Mouse (Mus musculus): Measurements from ENCODE around the gene Adgrl1. TPM values are rescaled to one million over a fixed set of nuclear protein-coding genes. Genes with fewer than 3 reads are reported as not detected.
A peak's percentile ranks its signal among the peaks of the same experiment; 100 is the strongest.

Adgrl1 gene
- 17.8 and 18.8 TPM in 2 replicates for polyA plus RNA-seq (2015; fragmentation: Nextera tagmentation; extraction: Ambion mirVana)

DNA sequence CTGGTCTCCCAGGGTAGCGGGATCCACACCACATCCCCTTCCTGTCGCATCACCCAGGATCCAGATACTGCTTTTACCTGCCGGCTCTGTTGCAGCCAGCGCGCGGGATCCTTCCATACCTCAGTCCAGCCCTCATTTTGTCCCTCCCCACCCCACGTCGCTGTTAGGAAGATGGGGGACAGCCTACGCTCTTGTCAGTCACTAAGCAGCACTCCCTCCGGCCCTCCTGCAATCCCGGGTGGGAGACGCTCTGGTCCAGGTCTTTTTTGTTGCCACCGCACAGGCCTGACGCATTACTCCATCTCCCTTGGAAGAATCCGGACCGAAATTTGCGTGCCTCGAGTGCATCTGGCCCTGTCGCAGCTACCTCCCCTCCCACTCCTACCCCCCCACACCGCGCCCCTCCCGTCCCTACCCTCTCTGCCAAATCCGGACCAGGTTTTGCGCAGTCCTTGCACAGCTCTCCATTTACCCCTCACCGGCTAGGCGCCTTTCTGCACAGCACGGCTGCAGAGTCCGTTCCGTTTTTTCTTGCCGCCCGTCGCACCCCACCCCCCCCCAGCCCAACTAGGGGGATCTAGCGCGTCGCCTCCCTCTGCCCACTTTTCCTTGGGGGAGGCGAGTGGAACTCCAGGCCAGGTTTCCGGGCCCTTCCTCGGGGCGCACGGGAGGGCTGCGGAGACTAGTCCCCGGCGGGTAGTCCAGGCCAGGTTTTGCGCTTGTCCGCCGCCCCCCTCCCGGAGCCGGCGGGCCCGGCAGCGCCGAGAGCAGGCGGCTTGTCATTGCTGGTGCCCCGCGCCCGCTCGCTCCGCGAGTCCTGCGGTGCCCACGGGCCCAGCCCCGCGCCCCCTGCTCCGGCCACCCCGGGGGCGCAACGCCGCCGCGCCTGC, at the start of gene Adgrl1:
Adgrl1 (plus strand) TSS at position 743 of the 890 bp plus-strand sequence.
- Histone ChIP-seq H3K27ac (peak within 1 kb of the TSS; percentile 98), H3K27me3 (peaks cover 20% of the 10 kb centered on the region), H3K36me3 (no peaks in the 10 kb centered on the region), H3K4me3 (replicated peaks) (peak within 1 kb of the TSS; percentile 97), H3K4me2 (peak within 1 kb of the TSS; percentile 92), H3K4me1 (peaks cover 61% of the 10 kb centered on the region), H3K9me3 (replicated peaks) (no peaks in the 10 kb centered on the region), H3K9ac (peak within 1 kb of the TSS; percentile 84)
- WGBS, result under 1% methylated on average over 70 of the region's 70 CpGs
- ATAC-seq (replicated peaks; ENCODE audit: low FRiP score), result peak; percentile 88

DNA sequence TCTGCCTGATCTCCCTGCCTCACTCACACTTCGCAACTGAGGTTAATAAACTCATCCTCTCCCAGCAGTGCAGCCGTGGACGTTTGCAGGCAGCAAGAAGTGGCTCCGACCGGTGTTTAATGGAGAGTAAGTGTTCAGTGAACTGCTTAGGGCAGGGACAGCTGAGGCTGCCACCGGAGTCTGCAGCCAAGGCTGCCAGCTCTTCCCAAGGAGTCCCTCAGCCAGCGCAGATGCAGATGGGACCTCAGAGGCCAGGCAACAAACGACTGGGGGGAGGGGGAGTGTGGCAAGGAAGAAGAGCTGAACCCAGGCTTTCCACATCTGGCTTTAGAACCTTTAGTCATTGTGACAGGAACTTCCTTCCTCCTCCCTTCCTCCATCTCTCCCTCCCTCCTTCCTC, 47.6 kb upstream of the Adgrl1 start:
- 0 out of 2 replicates have a peak overlapping the region, but pooled peaks have one; percentile 12 for H3K4me2 ChIP-seq
- no peak overlapping the region for H3K4me3 ChIP-seq (replicated peaks)
- H3K27me3 ChIP-seq, result no peaks in the 10 kb centered on the region
- H3K27ac ChIP-seq, result no peak overlapping the region
- H3K36me3 ChIP-seq, result no peaks in the 10 kb centered on the region
- H3K9ac ChIP-seq, result no peak overlapping the region
- ATAC-seq (replicated peaks; ENCODE audit: low FRiP score), result no peak
- 12% methylated on average over 8 of the region's 8 CpGs for WGBS
- 0 out of 2 replicates have a peak, but pooled peaks cover 5% of the 10 kb centered on the region for H3K9me3 ChIP-seq (replicated peaks)
- peaks cover 6% of the 10 kb centered on the region for H3K4me1 ChIP-seq

DNA sequence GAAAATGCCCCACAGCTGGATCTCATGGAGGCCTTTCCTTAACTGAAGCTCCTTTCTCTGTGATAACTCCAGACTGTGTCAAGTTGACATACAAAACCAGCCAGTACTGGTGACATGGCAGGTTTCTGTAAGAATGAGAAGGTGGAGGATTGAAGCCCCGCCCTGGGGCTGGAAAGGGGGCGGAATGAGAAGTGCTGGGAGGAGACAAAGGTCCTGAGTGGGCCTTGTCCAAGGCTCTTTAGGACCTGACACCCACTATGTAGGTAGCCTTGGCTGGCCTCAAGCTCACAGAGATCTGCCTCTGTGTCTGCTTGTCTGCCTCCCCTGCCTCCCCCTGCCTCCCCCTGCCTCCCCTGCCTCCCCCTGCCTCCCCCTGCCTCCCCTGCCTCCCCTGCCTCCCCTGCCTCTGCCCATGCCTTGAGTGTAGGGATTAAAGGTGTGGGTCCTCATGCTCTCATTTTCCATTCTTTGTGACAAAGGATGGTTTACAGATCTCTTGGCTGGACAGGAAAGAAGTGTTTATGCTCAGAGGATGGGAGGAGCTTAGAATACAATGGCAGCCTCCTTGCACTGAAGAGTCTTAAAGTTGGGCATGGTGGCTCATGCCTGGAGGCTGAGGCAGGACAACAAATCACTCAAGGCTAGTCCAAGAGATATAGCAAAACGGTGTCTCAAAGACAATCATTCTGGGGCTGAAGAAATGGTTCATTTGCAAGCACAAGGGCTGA, 46.4 kb upstream of the Adgrl1 start:
- Histone ChIP-seq H3K4me1 (peaks cover 6% of the 10 kb centered on the region), H3K9ac (no peak overlapping the region), H3K4me3 (replicated peaks) (no peak overlapping the region), H3K27ac (no peak overlapping the region), H3K27me3 (no peaks in the 10 kb centered on the region), H3K36me3 (no peaks in the 10 kb centered on the region), H3K4me2 (no peak overlapping the region), H3K9me3 (replicated peaks) (no peaks in the 10 kb centered on the region)
- no peak for ATAC-seq (replicated peaks; ENCODE audit: low FRiP score)
- whole genome bisulfite sequencing, result 73% methylated on average over 3 of the region's 3 CpGs

DNA sequence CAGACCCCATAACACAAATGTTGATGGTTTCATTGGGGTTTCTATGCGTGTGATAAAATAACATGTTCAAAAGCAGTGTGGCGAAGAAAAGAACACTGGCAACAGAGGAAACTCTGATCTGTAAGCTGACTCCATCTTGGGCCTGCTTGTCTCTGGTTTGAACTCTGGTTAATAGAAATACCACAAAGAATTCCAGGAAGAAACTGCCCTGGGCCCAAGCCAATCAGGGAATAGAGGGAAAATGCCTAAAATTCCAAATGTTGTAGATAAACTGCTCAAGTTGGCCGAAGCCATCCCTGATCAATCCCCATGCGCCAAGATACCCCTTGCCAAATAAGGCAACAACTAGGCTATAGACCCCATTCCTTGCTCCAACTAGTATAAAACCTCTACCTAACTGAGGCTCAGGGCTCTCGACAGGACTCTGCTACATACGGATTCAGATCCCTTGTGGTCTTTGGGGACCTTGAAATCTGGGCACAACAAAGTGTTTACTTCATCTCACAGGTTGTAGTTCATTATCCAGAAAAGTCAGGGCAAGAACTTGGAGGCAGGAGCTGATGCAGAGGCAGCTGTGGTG, 43.3 kb upstream of the Adgrl1 start:
- 81% methylated on average over 6 of the region's 6 CpGs for WGBS
- no peak for ATAC-seq (replicated peaks; ENCODE audit: low FRiP score)
- peaks cover 6% of the 10 kb centered on the region for H3K4me1 ChIP-seq
- no peak overlapping the region for H3K4me3 ChIP-seq (replicated peaks)
- H3K9me3 ChIP-seq (replicated peaks), result no peaks in the 10 kb centered on the region
- H3K36me3 ChIP-seq, result no peaks in the 10 kb centered on the region
- H3K27ac ChIP-seq, result no peak overlapping the region
- no peak overlapping the region for H3K9ac ChIP-seq
- H3K27me3 ChIP-seq, result no peaks in the 10 kb centered on the region
- H3K4me2 ChIP-seq, result no peak overlapping the region

DNA sequence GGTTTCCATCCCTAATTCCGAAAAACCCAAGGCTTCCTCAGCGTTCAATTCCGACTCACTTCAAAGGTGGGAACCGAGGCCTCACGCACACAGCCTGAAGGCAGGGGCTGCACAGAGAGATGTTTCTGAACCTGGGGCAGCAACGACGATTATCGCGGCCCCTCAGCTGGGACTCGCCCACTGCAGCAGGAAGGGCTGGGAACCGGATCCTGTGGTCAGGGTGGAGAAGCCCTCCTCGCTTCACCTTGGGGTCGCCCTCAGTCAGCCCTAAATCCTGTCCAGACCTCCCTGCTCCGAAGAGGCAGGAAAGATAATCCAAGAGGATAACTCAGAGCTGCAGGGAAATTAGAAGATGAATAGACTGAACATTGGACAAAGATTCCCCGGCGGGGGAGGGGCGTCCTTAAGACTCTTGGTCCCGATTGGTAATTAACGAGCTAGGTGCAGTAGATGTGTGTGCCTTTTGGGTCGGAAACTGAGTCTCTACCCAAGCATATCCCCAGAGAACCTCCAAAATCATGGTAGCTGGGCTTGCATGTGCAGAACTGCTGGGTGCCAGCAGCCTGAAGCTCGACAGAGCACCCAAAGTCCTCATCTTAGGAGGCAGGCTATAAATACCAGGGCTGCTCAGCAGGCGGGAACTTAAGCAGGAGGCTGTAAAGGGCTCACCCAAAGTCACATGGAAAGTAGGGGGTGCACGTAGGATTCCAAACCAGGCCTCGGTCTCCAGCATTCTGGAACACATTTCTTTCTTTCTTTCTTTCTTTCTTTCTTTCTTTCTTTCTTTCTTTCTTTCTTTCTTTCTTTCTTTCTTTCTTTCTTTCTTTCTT, 37.3 kb upstream of the Adgrl1 start:
- peak; percentile 49 for ATAC-seq (replicated peaks; ENCODE audit: low FRiP score)
- 5% methylated on average over 24 of the region's 24 CpGs for WGBS
- H3K27me3 ChIP-seq, result no peaks in the 10 kb centered on the region
- H3K4me3 ChIP-seq (replicated peaks), result peak overlapping the region; percentile 36
- no peak overlapping the region for H3K9ac ChIP-seq
- no peaks in the 10 kb centered on the region for H3K36me3 ChIP-seq
- H3K4me1 ChIP-seq, result peaks cover 9% of the 10 kb centered on the region
- H3K27ac ChIP-seq, result no peak overlapping the region
- H3K4me2 ChIP-seq, result peak overlapping the region; percentile 64
- no peaks in the 10 kb centered on the region for H3K9me3 ChIP-seq (replicated peaks)

DNA sequence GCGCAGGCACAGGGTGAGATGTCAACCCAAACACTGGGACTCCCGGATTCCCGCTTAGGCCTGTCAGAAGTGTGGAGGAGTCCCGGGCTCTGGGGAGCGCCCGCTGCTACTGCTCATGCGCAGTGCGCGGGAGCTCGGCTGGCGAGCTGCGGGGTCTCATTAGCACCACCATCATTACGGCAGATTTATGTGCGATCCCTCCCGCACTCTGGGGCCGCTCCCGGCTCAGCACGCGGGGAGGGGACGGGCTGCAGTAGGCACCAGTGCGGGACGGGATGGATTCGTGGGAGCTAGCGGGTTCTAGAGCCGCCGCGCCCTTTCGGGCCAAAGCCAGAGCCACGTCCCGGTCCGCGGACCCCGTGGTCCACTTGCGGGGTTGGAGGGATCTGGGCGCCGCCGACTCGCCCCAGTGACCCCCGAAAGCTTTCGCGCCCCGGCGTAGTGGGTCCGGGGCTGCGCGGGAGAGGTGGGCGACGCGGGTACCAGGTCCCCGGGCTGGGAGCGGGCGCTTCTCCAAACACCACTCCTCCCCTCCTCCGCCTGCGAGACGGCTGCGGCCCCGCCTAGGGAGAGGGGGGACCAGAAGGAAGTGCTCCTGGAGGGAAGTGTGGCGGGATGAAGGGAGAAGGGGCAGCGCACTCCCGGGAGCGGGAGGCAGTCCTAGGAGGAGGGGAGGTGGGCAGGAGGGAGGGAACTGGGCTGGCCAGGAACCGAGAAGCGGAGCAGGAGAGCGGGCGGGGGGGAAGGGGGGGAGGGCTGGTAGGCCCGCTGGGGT, 24.8 kb upstream of the Adgrl1 start:
- under 1% methylated on average over 64 of the region's 66 CpGs for WGBS
- Histone ChIP-seq H3K4me1 (peaks cover 25% of the 10 kb centered on the region), H3K36me3 (no peaks in the 10 kb centered on the region), H3K4me2 (peak overlapping the region; percentile 99), H3K9ac (peak overlapping the region; percentile 70), H3K27ac (peak overlapping the region; percentile 70), H3K4me3 (replicated peaks) (peak overlapping the region; percentile 71), H3K27me3 (peaks cover 22% of the 10 kb centered on the region), H3K9me3 (replicated peaks) (no peaks in the 10 kb centered on the region)
- ATAC-seq (replicated peaks; ENCODE audit: low FRiP score), result peak; percentile 88

DNA sequence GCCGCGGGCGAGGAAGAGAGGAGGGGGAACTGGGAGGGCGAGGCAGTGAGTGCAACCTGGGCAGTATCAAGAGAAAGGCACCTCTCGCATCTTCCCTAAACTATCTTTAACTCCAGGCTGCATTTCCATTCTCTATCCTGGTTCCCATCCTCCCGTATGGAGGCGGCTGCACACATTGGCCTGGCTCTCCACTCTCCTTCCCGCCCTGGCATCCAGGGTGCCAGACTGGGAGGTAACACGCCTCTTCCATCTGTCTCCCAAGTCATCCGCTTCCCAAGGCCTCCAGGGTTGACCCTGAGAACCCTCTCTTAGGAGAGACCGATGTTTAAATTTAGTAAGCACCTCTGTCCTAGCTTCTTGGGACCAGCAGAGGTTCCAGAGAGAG, 24.3 kb upstream of the Adgrl1 start:
- Histone ChIP-seq H3K27me3 (peaks cover 22% of the 10 kb centered on the region), H3K36me3 (no peaks in the 10 kb centered on the region), H3K9ac (peak overlapping the region; percentile 70), H3K4me3 (replicated peaks) (peak overlapping the region; percentile 71), H3K27ac (peak overlapping the region; percentile 70), H3K4me1 (peaks cover 25% of the 10 kb centered on the region), H3K4me2 (peak overlapping the region; percentile 99), H3K9me3 (replicated peaks) (no peaks in the 10 kb centered on the region)
- WGBS, result 0% methylated on average over 10 of the region's 11 CpGs
- peak; percentile 28; the same call in 1 of the 2 replicates for ATAC-seq (replicated peaks; ENCODE audit: low FRiP score)

DNA sequence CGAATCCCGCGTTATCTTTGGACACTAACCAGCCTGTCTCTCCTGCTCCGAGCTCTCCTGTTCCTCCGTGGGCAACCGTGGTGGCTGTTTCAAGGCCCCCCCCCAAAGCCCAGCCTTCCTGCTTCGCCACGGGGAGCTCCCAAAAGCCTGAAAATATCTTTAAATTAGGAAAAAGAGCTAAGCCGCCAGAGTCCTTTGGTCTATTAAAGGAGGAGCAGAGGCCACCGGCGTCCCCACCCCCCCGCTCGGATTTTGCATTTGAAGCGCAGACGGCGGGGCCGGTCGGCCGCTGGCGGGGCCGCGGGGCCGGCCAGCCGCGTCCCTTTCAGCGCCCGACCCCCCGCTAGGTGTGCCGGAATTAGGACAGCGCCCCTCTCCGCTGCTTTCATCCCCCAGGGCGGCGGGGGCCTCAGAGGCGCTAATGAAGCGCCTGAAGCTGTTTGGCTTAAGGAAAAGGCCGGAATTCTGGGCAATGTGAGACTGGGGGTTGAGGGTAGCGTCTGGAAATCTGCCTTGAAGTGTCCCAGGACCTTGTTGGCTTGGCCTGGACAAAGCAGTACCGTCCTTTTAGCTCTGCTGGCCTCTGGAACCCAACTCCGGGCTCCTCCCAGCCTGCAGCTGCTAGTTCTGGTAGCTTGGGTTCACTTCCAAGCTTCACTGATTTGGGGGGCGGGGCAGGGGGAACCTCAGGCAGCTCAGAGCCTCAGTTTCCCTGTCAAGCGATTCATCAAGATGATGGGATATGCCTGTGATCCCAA, 23.6 kb upstream of the Adgrl1 start:
- Histone ChIP-seq H3K9ac (peak overlapping the region; percentile 39), H3K4me2 (peak overlapping the region; percentile 99), H3K27ac (peak overlapping the region; percentile 70), H3K27me3 (peaks cover 22% of the 10 kb centered on the region), H3K4me3 (replicated peaks) (peak overlapping the region; percentile 71), H3K4me1 (peaks cover 25% of the 10 kb centered on the region), H3K9me3 (replicated peaks) (no peaks in the 10 kb centered on the region), H3K36me3 (no peaks in the 10 kb centered on the region)
- under 1% methylated on average over 41 of the region's 41 CpGs for WGBS
- 0 out of 2 replicates have a peak, but pooled peaks have one; percentile 2 for ATAC-seq (replicated peaks; ENCODE audit: low FRiP score)

DNA sequence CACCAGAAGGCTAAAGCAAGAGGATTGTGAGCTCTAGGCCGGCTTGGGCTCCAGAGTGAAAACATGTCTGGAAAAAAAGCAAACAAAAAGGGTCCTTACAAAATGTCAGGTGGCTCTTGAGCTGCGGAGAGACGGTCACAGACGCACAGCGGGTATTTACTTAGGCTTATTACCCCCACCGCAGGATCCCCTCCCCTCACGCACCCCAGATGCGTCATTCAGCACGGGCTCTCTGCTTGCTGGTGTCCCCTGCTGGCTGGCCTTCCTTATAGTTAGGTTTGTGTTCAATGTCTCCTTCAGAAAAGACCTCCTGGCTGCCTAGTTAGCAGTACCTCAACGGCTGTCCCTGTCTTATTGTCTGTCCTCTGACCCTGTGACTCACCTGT, 23.1 kb upstream of the Adgrl1 start:
- peak overlapping the region; percentile 71; the same call in 1 of the 2 replicates for H3K4me3 ChIP-seq (replicated peaks)
- ATAC-seq (replicated peaks; ENCODE audit: low FRiP score), result no peak
- peak overlapping the region; percentile 70; the same call in 1 of the 2 replicates for H3K27ac ChIP-seq
- H3K4me1 ChIP-seq, result peaks cover 25% of the 10 kb centered on the region
- H3K9ac ChIP-seq, result no peak overlapping the region
- H3K36me3 ChIP-seq, result no peaks in the 10 kb centered on the region
- 5% methylated on average over 10 of the region's 10 CpGs for WGBS
- no peaks in the 10 kb centered on the region for H3K9me3 ChIP-seq (replicated peaks)
- peak overlapping the region; percentile 99 for H3K4me2 ChIP-seq
- H3K27me3 ChIP-seq, result peaks cover 22% of the 10 kb centered on the region

DNA sequence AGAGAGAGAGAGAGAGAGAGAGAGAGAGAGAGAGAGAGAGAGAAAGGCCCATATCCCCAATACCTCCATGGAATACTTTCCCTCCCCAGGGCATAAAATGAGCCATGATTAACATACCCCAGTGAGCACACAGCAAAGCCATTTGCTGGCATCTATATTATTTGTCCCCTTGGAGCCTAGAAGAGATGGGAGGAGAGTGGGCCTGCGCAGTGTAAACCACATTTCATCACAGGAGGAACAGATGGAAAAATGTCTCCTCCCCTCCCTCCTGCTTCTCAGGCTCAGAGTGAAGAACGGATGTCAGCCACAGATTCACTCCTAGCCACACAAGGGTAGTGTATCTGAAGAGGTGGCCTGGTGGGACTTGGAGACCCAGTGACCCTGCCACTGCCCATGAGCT, 11.5 kb upstream of the Adgrl1 start:
- no peak overlapping the region for H3K27ac ChIP-seq
- no peak overlapping the region for H3K4me2 ChIP-seq
- no peaks in the 10 kb centered on the region for H3K4me1 ChIP-seq
- H3K36me3 ChIP-seq, result no peaks in the 10 kb centered on the region
- H3K9me3 ChIP-seq (replicated peaks), result no peaks in the 10 kb centered on the region
- H3K27me3 ChIP-seq, result peaks cover 2% of the 10 kb centered on the region; the same call in 1 of the 2 replicates
- H3K9ac ChIP-seq, result no peak overlapping the region
- 74% methylated on average over 2 of the region's 2 CpGs for WGBS
- no peak for ATAC-seq (replicated peaks; ENCODE audit: low FRiP score)
- no peak overlapping the region for H3K4me3 ChIP-seq (replicated peaks)
